Mouse (Mus musculus) E14TG2a.4 (cell line): ENCODE data around the gene Atp5e.

Experiments used
- H3K27me3 ChIP-seq: 2 replicates; pipeline ENCODE4 v1.6.1; 2014; ENCODE audit warnings: low read length, control low read depth; ENCODE audit not compliant: insufficient read depth
- H3K36me3 ChIP-seq: 2 replicates; pipeline ENCODE4 v1.6.1; 2014; ENCODE audit warnings: low read length, control low read depth; ENCODE audit not compliant: insufficient read depth
- H3K4me1 ChIP-seq: replicated peaks from 2 replicates; pipeline ENCODE4 v1.6.1; 2014; ENCODE audit warnings: low read depth, low read length, control low read depth
- H3K4me3 ChIP-seq: replicated peaks from 2 replicates; pipeline ENCODE4 v1.5.1; 2014; ENCODE audit warnings: mild to moderate bottlenecking, low read length
- H3K9me3 ChIP-seq: 2 replicates; pipeline ENCODE4 v1.6.1; 2014; ENCODE audit warnings: low read length, control low read depth
- CTCF ChIP-seq: conservative IDR thresholded peaks from 2 replicates; pipeline ENCODE4 v1.5.1; 2014; ENCODE audit warnings: low read length
- NANOG ChIP-seq: IDR thresholded peaks from 2 replicates; pipeline ENCODE4 v1.6.1; 2014; ENCODE audit warnings: borderline replicate concordance, low read length, mixed read lengths
- POU5F1 ChIP-seq: IDR thresholded peaks from 2 replicates; pipeline ENCODE4 v1.6.1; 2014; ENCODE audit warnings: low read length, borderline replicate concordance

Atp5e gene

GRCm38 (mm10) chr2:174415731-174416310 is 48.1 kb downstream of the Atp5e start, which contains the start of gene Nelfcd:
TSS of gene Nelfcd (plus strand) at chr2:174415804.
- peaks cover 11% of the 10 kb centered on the region for H3K4me1 ChIP-seq
- H3K27me3 ChIP-seq, result no peaks in the 10 kb centered on the region
- no peaks in the 10 kb centered on the region for H3K9me3 ChIP-seq
- H3K4me3 ChIP-seq, result peak within 1 kb of the TSS; percentile 97
- H3K36me3 ChIP-seq, result peaks cover 28% of the 10 kb centered on the region
- TF ChIP-seq POU5F1, result no peak
- TF ChIP-seq NANOG, result no peak
- no peak for TF ChIP-seq CTCF

GRCm38 (mm10) chr2:174415001-174415730 is 48.7 kb downstream of the Atp5e start:
- Histone ChIP-seq H3K36me3 (peaks cover 22% of the 10 kb centered on the region), H3K27me3 (no peaks in the 10 kb centered on the region), H3K4me1 (peaks cover 11% of the 10 kb centered on the region), H3K4me3 (peak overlapping the region; percentile 97; the same call in 1 of the 2 replicates), H3K9me3 (no peaks in the 10 kb centered on the region)
- TF ChIP-seq NANOG, result no peak
- TF ChIP-seq POU5F1, result no peak
- no peak for TF ChIP-seq CTCF

GRCm38 (mm10) chr2:174413127-174413526 is 50.8 kb downstream of the Atp5e start:
- no peak for TF ChIP-seq POU5F1
- no peak for TF ChIP-seq NANOG
- no peak for TF ChIP-seq CTCF
- Histone ChIP-seq H3K4me3 (no peak overlapping the region), H3K36me3 (peaks cover 6% of the 10 kb centered on the region), H3K27me3 (no peaks in the 10 kb centered on the region), H3K4me1 (peaks cover 12% of the 10 kb centered on the region), H3K9me3 (no peaks in the 10 kb centered on the region)
